Mouse (Mus musculus) erythroid progenitor cell, adult 5-6 weeks (primary cell): ENCODE results near the gene Phldb1. TPM values are rescaled to one million over a fixed set of nuclear protein-coding genes. Genes with fewer than 3 reads are reported as not detected.
"Not testable (repeated sequence)": the region's sequence is repeated elsewhere in the genome, so short reads cannot be mapped to it uniquely, and the experiment has no call there.

ENCODE experiments used
- ATAC-seq: replicated peaks from 2 replicates; pipeline ENCODE4 v1.8.0; 2016; ENCODE audit warnings: moderate number of reproducible peaks, mild to moderate bottlenecking, moderate TSS enrichment, inconsistent platforms; ENCODE audit not compliant: poor library complexity, low FRiP score, severe bottlenecking
- total RNA-seq, 2 experiments: library from RNA; stranded (forward) in 1 of 2; stranded (reverse) in 1 of 2; fragments of 150-400 nt in 1 of 2; fragments of 186-747, 209-891 nt in 1 of 2; gene quantifications; 2 replicates each; pipeline versions ENCODE4 v1.2.3 to v1.2.4; 2015 to 2017; ENCODE audit warnings: low replicate concordance in 2 of 2

The Phldb1 gene
- total RNA-seq, 2 experiments from 2014 or later: 3.8 to 4.4 TPM

GRCm38 (mm10) chr9:44672291-44672865, 62.6 kb downstream of the Phldb1 start:
- no peak for ATAC-seq

GRCm38 (mm10) chr9:44671416-44671815, 63.6 kb downstream of the Phldb1 start:
- no peak for ATAC-seq

- no peak for ATAC-seq
These were observed 71.3 kb downstream of the Phldb1 start for GRCm38 (mm10) chr9:44663706-44664105.

GRCm38 (mm10) chr9:44655098-44656066, 79.6 kb downstream of the Phldb1 start:
- peak; percentile 77 for ATAC-seq

- no peak for ATAC-seq
These were observed 81.1 kb downstream of the Phldb1 start for GRCm38 (mm10) chr9:44653896-44654295.

- ATAC-seq: peak; percentile 64
These were observed 83.0 kb downstream of the Phldb1 start for GRCm38 (mm10) chr9:44652027-44652426.

- ATAC-seq: no peak
These were observed 86.1 kb downstream of the Phldb1 start for GRCm38 (mm10) chr9:44648881-44649281.

- no peak for ATAC-seq
These were observed 87.3 kb downstream of the Phldb1 start for GRCm38 (mm10) chr9:44647656-44648055.

GRCm38 (mm10) chr9:44647026-44647425, 88.0 kb downstream of the Phldb1 start:
- ATAC-seq: no peak

- ATAC-seq: no peak
These were observed 88.6 kb downstream of the Phldb1 start for GRCm38 (mm10) chr9:44646366-44646765.

- no peak for ATAC-seq
These were observed 89.1 kb downstream of the Phldb1 start for GRCm38 (mm10) chr9:44645924-44646323.

GRCm38 (mm10) chr9:44645481-44645880, 89.5 kb downstream of the Phldb1 start:
- ATAC-seq: no peak

- no peak for ATAC-seq
These were observed 90.8 kb downstream of the Phldb1 start for GRCm38 (mm10) chr9:44644186-44644585.

- ATAC-seq: no peak
These were observed 91.9 kb downstream of the Phldb1 start for GRCm38 (mm10) chr9:44643103-44643502.

GRCm38 (mm10) chr9:44641616-44642015, 93.4 kb downstream of the Phldb1 start:
- no peak for ATAC-seq

- ATAC-seq: no peak
These were observed 94.2 kb downstream of the Phldb1 start for GRCm38 (mm10) chr9:44640646-44641357.

- not testable (repeated sequence) for ATAC-seq
These were observed 95.0 kb downstream of the Phldb1 start for GRCm38 (mm10) chr9:44640028-44640427.

GRCm38 (mm10) chr9:44638726-44639125, 96.3 kb downstream of the Phldb1 start:
- ATAC-seq: not testable (repeated sequence)

GRCm38 (mm10) chr9:44637551-44638169, 97.3 kb downstream of the Phldb1 start:
- ATAC-seq: peak; percentile 59
